Mouse (Mus musculus): ENCODE measurements around the gene Armcx1. TPM values are rescaled to one million over a fixed set of nuclear protein-coding genes. Genes with fewer than 3 reads are reported as not detected.
"Not testable (repeated sequence)": the region's sequence is repeated elsewhere in the genome, so short reads cannot be mapped to it uniquely, and the experiment has no call there.

The Armcx1 gene
- 1 to 10 TPM; 2.8 to 3.6 TPM for total RNA-seq (2021)
- long read RNA-seq, experiment 1, partial matches to known transcripts: 1 of 2 reads
- long read RNA-seq, experiment 1, other reads (novel, unspliced or antisense): 1 of 2 reads
- long read RNA-seq, experiment 2, partial matches to known transcripts: 0 of 4 reads
- long read RNA-seq, experiment 2, other reads (novel, unspliced or antisense): 1 of 4 reads

- peak; percentile 25 for DNase-seq
Measured at GRCm38 (mm10) chrX:134717752-134718308, at the start of gene Armcx1. Gene Armcx1 (plus strand): TSS chrX:134717963.

- no peak for DNase-seq
Measured at GRCm38 (mm10) chrX:134675022-134675421, 42.7 kb upstream of the Armcx1 start.

- DNase-seq: no peak
Measured at GRCm38 (mm10) chrX:134675959-134676358, 41.8 kb upstream of the Armcx1 start.

- no peak for DNase-seq
Measured at GRCm38 (mm10) chrX:134684936-134685335, 32.8 kb upstream of the Armcx1 start.

GRCm38 (mm10) chrX:134686267-134686666 lies 31.5 kb upstream of the Armcx1 start, which contains the start of gene Armcx4:
Gene Armcx4 (plus strand): TSS chrX:134686519.
- DNase-seq: peak; percentile 57

GRCm38 (mm10) chrX:134686739-134687171 lies 31.0 kb upstream of the Armcx1 start:
- no peak for DNase-seq

- no peak for DNase-seq
Measured at GRCm38 (mm10) chrX:134689676-134690075, 28.1 kb upstream of the Armcx1 start.

GRCm38 (mm10) chrX:134690871-134691539 lies 26.8 kb upstream of the Armcx1 start:
- no peak for DNase-seq

GRCm38 (mm10) chrX:134691540-134691935 lies 26.2 kb upstream of the Armcx1 start:
- no peak for DNase-seq

GRCm38 (mm10) chrX:134716863-134717262 lies 900 bp upstream of the Armcx1 start:
- DNase-seq: no peak

GRCm38 (mm10) chrX:134718524-134718923 lies 761 bp downstream of the Armcx1 start:
- DNase-seq: peak; percentile 33

- DNase-seq: not testable (repeated sequence)
Measured at GRCm38 (mm10) chrX:134723762-134724161, 6.0 kb downstream of the Armcx1 start.

GRCm38 (mm10) chrX:134729778-134730177 lies 12.0 kb downstream of the Armcx1 start:
- no peak for DNase-seq

GRCm38 (mm10) chrX:134737796-134738195 lies 20.0 kb downstream of the Armcx1 start:
- no peak for DNase-seq

GRCm38 (mm10) chrX:134739160-134739559 lies 21.4 kb downstream of the Armcx1 start:
- no peak for DNase-seq

GRCm38 (mm10) chrX:134741862-134742261 lies 24.1 kb downstream of the Armcx1 start:
- DNase-seq: no peak

GRCm38 (mm10) chrX:134746459-134746858 lies 28.7 kb downstream of the Armcx1 start:
- no peak for DNase-seq

GRCm38 (mm10) chrX:134750764-134751592 lies 33.2 kb downstream of the Armcx1 start, which contains the start of gene Armcx6:
Gene Armcx6 (minus strand): TSS chrX:134751417.
- DNase-seq: peak; percentile 72

GRCm38 (mm10) chrX:134751910-134752309 lies 34.1 kb downstream of the Armcx1 start:
- DNase-seq: no peak

- peak; percentile 11 for DNase-seq
Measured at GRCm38 (mm10) chrX:134752584-134752983, 34.8 kb downstream of the Armcx1 start.

GRCm38 (mm10) chrX:134756434-134757292 lies 38.9 kb downstream of the Armcx1 start, which contains the start of gene Armcx3:
Gene Armcx3 (plus strand): TSS chrX:134756595.
- DNase-seq: peak; percentile 72
